Mouse (Mus musculus) Patski (cell line): ENCODE results near the gene Pds5a. TPM values are rescaled to one million over a fixed set of nuclear protein-coding genes. Genes with fewer than 3 reads are reported as not detected.

Source experiments
- ATAC-seq: fragments of 100-300 bp; one replicate; pipeline ENCODE4 v1.8.0; 2021
- CTCF ChIA-PET: fragments of 350-600 bp; sonication (Branson Sonifier 250); formaldehyde crosslinking; loops from one replicate; lab custom pipeline; 2022; ENCODE audit warnings: inconsistent platforms; lab: Charles Lee
- POLR2A ChIA-PET: fragments of 350-600 bp; sonication (Branson Sonifier 250); formaldehyde crosslinking; loops from one replicate; lab custom pipeline; 2022; ENCODE audit warnings: antibody characterized with exemption, inconsistent platforms; lab: Charles Lee
- DNase-seq: peaks from one replicate; pipeline ENCODE4 v3.0.0-alpha.2; 2011; ENCODE audit warnings: low read depth, low spot score
- H3K27me3 ChIP-seq: fragments of 371-371 bp; one replicate; pipeline ENCODE4 v1.5.1; 2021
- CTCF ChIP-seq: fragments of 100-300 bp; IDR thresholded peaks from one replicate; pipeline ENCODE4 v1.5.1; 2021
- in situ Hi-C: fragments of 300-500 bp; cut with MboI; formaldehyde crosslinking; loops from 3 replicates; pipeline ENCODE4 v1.11.1; 2018; ENCODE audit warnings: low pct_unique_long_range_greater_than_20kb, mixed read lengths
- polyA plus RNA-seq: library from polyadenylated mRNA; unstranded; gene quantifications from one replicate; pipeline ENCODE4 v1.2.3, GENCODE M21; 2021

Pds5a gene
- polyA plus RNA-seq, 1 experiment from 2014 or later: 104 TPM

- ChIA-PET POLR2A (interaction anchor here (0.6 kb wide), 1 partner anchor 15 kb away, joined by 3 read pairs; no protein-coding TSS in a partner anchor), CTCF (interaction anchor here (0.9 to 3.6 kb wide), 4 partner anchors 9 to 50 kb away, joined by 3 to 15 read pairs (median 4); no protein-coding TSS in a partner anchor)
- no peaks in the 10 kb centered on the region for H3K27me3 ChIP-seq
- DNase-seq (no peak), ATAC-seq (no peak)
- in situ Hi-C loops: no loop called here
- no peak for TF ChIP-seq CTCF
Measured at GRCm38 (mm10) chr5:65586291-65586690, 111.8 kb downstream of the Pds5a start.

- in situ Hi-C loops: no loop called here
- ATAC-seq (no peak), DNase-seq (no peak)
- ChIA-PET CTCF (interaction anchor here (0.9 to 1.0 kb wide), 2 partner anchors 34 to 40 kb away, joined by 3 read pairs; no protein-coding TSS in a partner anchor), POLR2A (interaction anchor here (0.7 kb wide), 1 partner anchor 12 kb away, joined by 3 read pairs; no protein-coding TSS in a partner anchor)
- no peak for TF ChIP-seq CTCF
- no peaks in the 10 kb centered on the region for H3K27me3 ChIP-seq
Measured at GRCm38 (mm10) chr5:65578545-65578944, 119.5 kb downstream of the Pds5a start.

- no peak for TF ChIP-seq CTCF
- ChIA-PET CTCF (interaction anchor here (1.6 to 1.8 kb wide), 2 partner anchors 16 to 30 kb away, joined by 3 to 4 read pairs; no protein-coding TSS in a partner anchor), POLR2A (no interaction called here)
- in situ Hi-C loops: no loop called here
- H3K27me3 ChIP-seq: no peaks in the 10 kb centered on the region
- DNase-seq: no peak
- no peak for ATAC-seq
Measured at GRCm38 (mm10) chr5:65575896-65576295, 122.2 kb downstream of the Pds5a start.

GRCm38 (mm10) chr5:65574876-65575275 lies 123.2 kb downstream of the Pds5a start:
- ATAC-seq: no peak
- no peak for DNase-seq
- TF ChIP-seq CTCF: no peak
- in situ Hi-C loops: no loop called here
- CTCF ChIA-PET: interaction anchor here (1.3 to 1.6 kb wide), 2 partner anchors 15 to 31 kb away, joined by 3 to 5 read pairs; no protein-coding TSS in a partner anchor
- no peaks in the 10 kb centered on the region for H3K27me3 ChIP-seq
- POLR2A ChIA-PET: no interaction called here

DNA sequence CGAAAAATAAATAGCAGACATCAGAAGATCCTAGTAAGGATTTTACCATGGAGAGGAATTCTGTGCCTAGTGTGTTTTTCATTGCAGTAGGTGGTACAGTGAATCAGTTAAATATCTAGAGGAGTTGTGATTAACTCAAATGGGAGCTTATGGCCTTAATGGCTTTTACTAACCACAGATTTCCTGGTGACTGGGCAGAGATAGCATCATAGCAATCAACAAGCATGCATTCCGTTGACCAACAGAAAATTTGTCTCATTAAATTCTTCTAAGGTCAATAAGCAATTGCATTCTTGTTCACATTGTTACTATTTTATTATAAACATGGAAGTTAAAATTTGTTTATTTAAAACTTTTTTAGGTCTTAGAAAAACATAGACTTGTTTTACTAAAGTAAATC lies 132.6 kb downstream of the Pds5a start:
- H3K27me3 ChIP-seq: no peaks in the 10 kb centered on the region
- ChIA-PET CTCF (interaction anchor here (1.3 kb wide), 1 partner anchor 26 kb away, joined by 3 read pairs; no protein-coding TSS in a partner anchor), POLR2A (no interaction called here)
- no peak for TF ChIP-seq CTCF
- in situ Hi-C loops: no loop called here
- DNase-seq (no peak), ATAC-seq (no peak)

- in situ Hi-C loops: no loop called here
- CTCF ChIA-PET: interaction anchor here (1.0 to 1.6 kb wide), 4 partner anchors 10 to 25 kb away, joined by 3 to 4 read pairs (median 4); no protein-coding TSS in a partner anchor
- no peaks in the 10 kb centered on the region for H3K27me3 ChIP-seq
- DNase-seq: no peak
- POLR2A ChIA-PET: no interaction called here
- no peak for ATAC-seq
- no peak for TF ChIP-seq CTCF
Measured at GRCm38 (mm10) chr5:65561125-65561893, 136.8 kb downstream of the Pds5a start.

DNA sequence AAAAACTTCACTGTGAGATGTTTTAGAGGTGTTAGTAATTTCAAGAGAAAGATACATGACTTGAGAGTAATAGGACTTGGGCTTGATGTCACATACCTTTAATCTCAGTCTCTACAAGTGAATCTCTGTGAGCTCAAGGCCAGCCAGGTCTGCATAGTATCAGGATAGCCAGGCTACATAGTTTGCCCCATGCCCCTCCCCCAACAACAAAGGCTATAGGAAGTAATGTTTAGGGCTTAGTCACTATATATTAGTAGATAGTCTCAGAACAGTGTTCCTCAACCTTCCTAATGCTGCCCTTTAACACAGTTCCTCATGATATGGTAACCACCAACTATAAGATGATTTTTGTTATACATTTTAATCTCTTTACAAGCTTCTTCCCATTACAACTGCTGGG lies 141.0 kb downstream of the Pds5a start:
- in situ Hi-C loops: no loop called here
- POLR2A ChIA-PET: no interaction called here
- ATAC-seq (no peak), DNase-seq (no peak)
- CTCF ChIA-PET: interaction anchor here (1.3 kb wide), 1 partner anchor 10 kb away, joined by 6 read pairs; no protein-coding TSS in a partner anchor
- H3K27me3 ChIP-seq: no peaks in the 10 kb centered on the region
- no peak for TF ChIP-seq CTCF

Other genes starting within 250 kb of the Pds5a start
- gene Gm43552, start 205.4 kb downstream of the Pds5a start, polyA plus RNA-seq: not detected
- 122 TPM for gene Smim14, start 161.1 kb downstream of the Pds5a start, polyA plus RNA-seq
- 130 TPM for gene Ube2k, start 161.0 kb downstream of the Pds5a start, polyA plus RNA-seq
- gene N4bp2, start 65.2 kb upstream of the Pds5a start, polyA plus RNA-seq: 9.8 TPM
- 0.04 TPM for gene Rhoh, start 162.9 kb upstream of the Pds5a start, polyA plus RNA-seq
- gene Chrna9, start 236.6 kb upstream of the Pds5a start, polyA plus RNA-seq: not detected